Mouse (Mus musculus) lung, postnatal 25 days (tissue): ENCODE results near the gene Epdr1.

Source experiments
- DNase-seq: peaks from one replicate; pipeline ENCODE4 v3.0.0; 2022; ENCODE audit warnings: low spot score

Gene Epdr1

DNA sequence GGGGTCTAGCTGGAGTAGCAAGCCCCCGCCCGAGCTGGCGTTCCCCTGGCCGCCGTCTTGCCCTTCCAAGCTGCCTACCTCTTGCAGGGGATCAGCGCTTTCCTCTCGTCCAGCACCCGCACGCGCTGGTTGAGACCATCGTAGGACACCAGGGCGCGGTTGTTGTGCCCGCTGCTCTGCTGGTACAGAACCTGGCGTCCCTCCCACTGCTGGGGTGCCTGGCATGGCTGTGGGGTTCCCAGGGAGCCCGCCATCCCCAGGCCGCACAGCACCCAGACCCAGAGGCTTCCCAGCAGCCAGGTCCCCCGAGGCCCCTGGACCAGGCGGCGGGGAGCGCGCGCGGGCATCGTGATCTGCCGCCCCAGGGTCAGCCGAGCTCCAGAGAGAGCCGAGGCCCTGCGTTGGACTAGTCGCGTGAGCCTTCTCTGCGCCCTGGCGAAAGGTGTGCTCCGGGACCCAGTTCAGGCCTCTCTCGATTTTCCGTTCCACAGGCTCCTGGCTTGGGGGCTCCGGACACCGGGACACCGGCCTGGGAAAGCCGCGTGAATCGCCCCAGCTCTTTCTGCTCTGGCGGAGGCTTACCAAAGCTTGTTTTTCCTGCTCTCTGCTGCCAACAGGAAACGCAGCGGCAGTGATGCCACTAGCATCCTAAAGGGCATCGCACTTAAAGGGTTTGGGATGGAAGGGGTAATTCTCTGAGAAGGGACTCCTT is at the start of gene Epdr1:
TSS of gene Epdr1 (minus strand) at position 712 of the 712 bp plus-strand sequence.
- DNase-seq: peak; percentile 49

- DNase-seq: no peak
These were observed 48.8 kb upstream of the Epdr1 start for GRCm38 (mm10) chr13:19668355-19669140.

DNA sequence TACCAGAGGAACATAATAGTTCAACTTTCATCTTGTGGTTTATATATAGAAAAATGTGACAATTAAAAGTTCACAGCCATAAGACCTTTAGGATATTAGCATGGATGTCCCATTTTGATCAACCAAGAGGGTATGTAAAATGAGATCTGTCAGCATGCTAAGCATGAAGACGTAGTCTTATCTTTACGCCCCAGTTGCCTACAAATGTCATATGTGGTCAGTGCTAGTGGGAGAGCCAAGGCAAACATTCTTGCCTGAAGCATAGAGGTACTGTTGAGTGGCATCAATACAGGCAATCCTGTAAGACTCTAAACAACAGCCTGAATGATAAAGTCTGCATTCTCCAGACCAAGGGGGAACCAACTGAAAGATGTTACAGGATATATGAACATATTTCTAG is 32.7 kb upstream of the Epdr1 start:
- no peak for DNase-seq

GRCm38 (mm10) chr13:19649824-19650223 is 30.1 kb upstream of the Epdr1 start:
- DNase-seq: no peak

GRCm38 (mm10) chr13:19644225-19644624 is 24.5 kb upstream of the Epdr1 start:
- no peak for DNase-seq

DNA sequence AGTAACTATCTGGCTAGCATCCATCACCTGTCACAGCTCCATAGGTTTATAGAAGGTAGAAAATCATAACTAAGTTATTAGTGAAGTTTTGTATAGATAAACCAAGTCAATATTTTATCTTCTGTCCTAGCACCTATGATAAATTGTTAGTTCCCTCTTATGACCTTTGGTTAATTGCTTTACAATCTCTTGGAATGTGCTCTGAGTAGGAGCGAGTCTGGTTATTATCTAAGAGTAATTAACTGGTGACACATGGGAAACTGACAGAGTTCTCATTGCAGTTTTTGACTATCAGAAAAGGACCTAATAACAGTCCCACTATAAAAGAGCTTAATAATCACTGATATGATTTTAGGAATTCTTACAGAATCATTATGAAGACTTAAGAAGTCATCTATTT is 23.8 kb upstream of the Epdr1 start:
- DNase-seq: no peak

DNA sequence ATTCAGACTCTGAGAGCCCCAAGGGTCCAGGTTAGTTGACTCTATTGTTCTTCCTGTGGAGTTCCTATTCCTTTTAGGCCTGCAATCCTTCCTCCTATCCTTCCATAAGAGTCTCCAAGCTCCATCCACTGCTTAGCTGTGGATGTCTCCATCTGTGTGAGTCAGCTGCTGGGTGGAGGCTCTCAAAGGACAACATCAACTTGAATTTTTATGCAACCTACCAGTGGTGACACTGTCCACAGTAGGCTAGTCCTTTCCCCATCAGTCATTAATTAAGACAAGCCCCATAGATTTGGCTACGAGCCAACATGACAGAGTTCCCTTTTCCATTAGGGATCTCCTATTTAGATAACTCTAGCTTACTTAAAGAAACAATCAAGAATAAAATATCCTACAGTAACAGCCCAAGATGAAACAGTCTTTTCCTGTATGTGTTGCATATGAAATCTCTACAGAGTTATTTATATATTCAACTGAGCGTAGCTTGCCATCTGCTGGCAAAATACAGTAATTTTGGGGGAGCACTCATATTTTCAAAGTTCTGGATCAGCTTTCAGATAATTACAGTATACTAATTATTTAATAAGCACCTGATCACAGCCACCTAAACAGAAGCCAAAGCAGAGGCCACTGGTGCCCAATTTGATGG is 20.6 kb upstream of the Epdr1 start:
- no peak for DNase-seq

DNA sequence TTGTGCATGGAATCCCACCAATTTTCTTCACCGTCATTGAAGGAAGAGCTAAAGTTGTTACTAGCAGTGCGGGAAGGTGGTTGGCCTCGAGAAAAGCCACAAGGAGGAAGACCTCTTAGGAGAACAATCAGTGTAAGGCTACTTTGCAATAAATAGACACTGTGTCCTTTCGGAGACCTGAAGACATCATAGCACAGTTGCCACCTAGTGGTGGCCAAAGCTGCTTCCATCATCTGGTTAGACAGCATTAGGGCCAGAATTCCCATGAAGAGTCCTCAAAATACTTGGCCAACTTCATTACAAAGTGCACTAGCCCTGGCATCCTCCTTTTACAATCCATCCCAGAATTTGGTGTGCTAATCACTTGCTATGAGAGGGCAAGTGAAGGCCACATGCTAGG is 16.4 kb upstream of the Epdr1 start:
- DNase-seq: no peak

DNA sequence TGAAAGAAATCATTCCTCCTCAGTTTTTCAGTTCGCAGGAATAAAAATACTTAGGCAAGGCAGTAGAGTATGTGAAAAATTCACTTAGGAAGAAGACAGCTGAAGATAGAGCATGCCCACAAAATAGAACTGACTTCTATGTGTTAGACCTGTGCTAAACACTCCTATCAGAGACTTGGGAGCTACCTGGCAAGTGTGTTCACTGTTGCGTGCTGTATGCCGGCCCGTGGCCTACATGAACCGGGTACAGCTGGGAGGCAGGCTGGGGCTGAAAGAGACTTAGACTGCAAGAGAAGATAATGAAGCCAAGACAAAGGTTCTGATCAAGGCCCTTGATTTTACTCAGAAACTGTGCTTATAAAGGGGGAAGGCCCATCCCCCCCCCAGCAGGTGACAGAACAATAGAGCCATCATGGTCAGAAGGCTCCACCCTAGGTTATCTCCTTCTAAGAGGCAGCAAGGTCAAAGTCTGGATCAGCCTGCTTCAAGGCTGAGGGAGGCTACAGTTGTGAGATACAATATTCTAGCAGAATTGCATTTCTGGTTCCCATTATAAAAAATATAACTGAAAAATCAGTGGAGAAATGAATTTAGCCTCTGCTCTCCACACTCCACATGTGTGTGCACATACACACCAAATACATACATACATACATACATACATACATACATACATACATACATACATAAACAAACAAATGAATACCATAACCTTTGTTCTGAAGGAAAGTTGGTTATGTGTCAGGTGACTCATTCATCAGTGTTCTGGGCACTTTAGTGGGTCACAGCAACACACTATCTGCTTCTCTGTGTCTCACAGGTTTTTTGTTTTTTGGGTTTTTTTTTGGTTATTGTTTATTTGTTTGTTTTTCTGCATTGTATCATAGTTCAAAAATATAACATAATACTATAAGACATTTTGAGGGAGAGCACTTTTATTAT is 11.3 kb upstream of the Epdr1 start:
- DNase-seq: no peak

- DNase-seq: no peak
These were observed 6.7 kb upstream of the Epdr1 start for GRCm38 (mm10) chr13:19626473-19626872.

GRCm38 (mm10) chr13:19624632-19625320 is 5.0 kb upstream of the Epdr1 start:
- DNase-seq: no peak

GRCm38 (mm10) chr13:19623228-19623905 is 3.6 kb upstream of the Epdr1 start:
- DNase-seq: no peak

- peak; percentile 33 for DNase-seq
These were observed 3.0 kb upstream of the Epdr1 start, which contains the start of gene Sfrp4 for GRCm38 (mm10) chr13:19622573-19623227. Gene Sfrp4 (plus strand): TSS chr13:19623104.

- no peak for DNase-seq
These were observed 899 bp downstream of the Epdr1 start for GRCm38 (mm10) chr13:19618841-19619215.

DNA sequence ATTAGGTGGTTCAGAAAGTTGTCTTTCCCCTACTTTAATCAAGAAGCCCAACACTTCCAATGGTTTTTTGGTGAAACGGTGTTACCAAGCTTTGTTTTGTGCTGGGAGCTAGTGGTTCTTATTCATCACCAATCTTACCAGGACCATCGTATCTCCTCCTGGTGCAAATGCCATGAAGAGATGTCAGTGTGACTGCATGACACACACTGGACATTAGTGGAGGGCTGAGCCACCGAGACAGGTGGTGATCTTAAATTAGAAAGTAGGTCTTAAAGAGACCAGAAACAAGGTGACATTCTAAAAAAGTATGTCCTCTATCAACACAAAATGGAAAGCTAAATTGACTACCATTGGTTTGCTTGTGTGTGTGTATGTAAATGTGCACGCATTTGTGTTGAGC is 1.6 kb downstream of the Epdr1 start:
- no peak for DNase-seq

GRCm38 (mm10) chr13:19614311-19614710 is 5.4 kb downstream of the Epdr1 start:
- no peak for DNase-seq

- DNase-seq: no peak
These were observed 6.3 kb downstream of the Epdr1 start for GRCm38 (mm10) chr13:19613426-19613825.

DNA sequence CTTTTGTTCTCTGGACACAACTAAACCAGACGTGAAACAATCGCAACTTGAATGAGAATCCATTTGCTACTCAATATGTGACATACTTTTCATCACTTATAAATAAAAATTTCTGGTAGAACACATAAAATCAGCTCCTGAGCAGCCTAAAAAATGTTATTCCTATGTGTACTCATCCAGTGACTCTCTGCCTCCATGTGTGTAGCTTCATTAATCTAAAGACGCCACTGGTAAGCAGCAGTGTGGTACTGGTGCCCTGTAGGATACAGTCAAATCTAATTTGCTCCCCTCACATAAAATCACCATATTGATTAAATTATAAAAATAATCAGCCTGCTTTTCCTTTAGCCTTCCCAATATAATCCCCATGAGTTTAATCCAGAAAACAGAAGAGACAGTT is 6.8 kb downstream of the Epdr1 start:
- DNase-seq: no peak

DNA sequence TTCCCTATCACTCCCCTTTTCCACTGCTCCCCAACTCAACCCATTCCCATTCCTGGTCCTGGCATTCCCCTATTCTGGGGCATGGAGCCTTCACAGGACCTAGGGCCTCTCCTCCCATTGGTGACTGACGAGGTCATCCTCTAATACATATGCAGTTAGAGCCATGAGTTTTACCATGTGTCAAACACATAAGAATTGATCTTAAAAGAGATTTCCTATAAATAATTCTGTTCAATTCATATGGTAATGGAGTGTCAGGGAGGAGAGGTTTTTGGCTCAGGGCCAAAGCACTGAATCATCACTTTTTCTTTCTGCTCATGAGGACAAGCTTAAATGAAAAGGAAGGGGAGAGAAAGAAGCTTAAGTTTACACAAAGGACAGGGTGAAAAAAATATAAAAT is 7.4 kb downstream of the Epdr1 start:
- no peak for DNase-seq

GRCm38 (mm10) chr13:19608120-19608519 is 11.6 kb downstream of the Epdr1 start:
- DNase-seq: no peak
